17 mouse cellular contexts compared by ENCODE assay signal in the genomic region with DNA sequence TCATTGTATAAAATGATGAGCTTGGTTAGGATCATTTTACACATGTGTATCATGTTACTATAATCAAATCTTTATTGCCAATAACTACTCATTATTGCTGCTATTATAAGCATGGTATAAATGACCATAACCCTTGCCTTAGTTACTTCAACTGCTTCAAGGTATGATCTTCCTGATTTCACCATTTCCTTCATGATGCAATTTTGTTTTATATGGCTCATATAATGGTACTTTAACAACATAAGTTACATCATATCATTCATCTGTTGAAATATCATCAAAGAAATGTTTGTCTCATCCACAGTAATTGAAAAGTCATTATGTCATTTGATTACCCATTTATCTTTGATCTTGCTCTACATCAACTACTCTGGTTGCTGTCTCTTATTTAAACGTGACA.
DNase-seq lines count a peak whose midpoint lies in the region; ATAC-seq lines count a peak whose summit lies in the region.
"Had no signal": no experiment of that assay in that cellular context is flagged by ENCODE, and none has a peak within 500 bp of the region (broad histone marks: within the 10 kb centered on the region; RNA-seq: fewer than 3 reads in every experiment).

No protein-coding gene starts in this region.

- no peak for ATAC-seq in megakaryocyte-erythroid progenitor cell, adult 5-6 weeks (replicated peaks; ENCODE audit: low FRiP score, low TSS enrichment, poor library complexity, severe bottlenecking)
- ATAC-seq: activated CD4-positive, CD25-positive, alpha-beta regulatory T cell, adult 4 months; CD4-positive, CD25-positive, alpha-beta regulatory T cell, adult 4 months; Patski had no signal

- DNase-seq in fat pad, adult 2 months (ENCODE audit: extremely low read depth, low read depth, low spot score), result peak; percentile 72
- peak; percentile 75 for DNase-seq in gonadal fat pad, adult 2 months (ENCODE audit: low read depth)
- DNase-seq in kidney, postnatal 14 days, result no peak
- DNase-seq: adrenal gland, adult 2 months; adrenal gland, adult 8-10 months; adrenal gland, postnatal 10 days; adrenal gland, postnatal 14 days; adrenal gland, postnatal 25 days; adrenal gland, postnatal 36 days; B cell, adult 2 months; cerebellum, adult 11 months; cerebellum, adult 11-12 months; cerebellum, adult 18-20 months had no signal
